Mouse (Mus musculus) limb, embryonic 12.5 days (tissue): ENCODE results near the gene Pla2r1. TPM values are rescaled to one million over a fixed set of nuclear protein-coding genes. Genes with fewer than 3 reads are reported as not detected.

Source experiments
- ATAC-seq: fragments of 200-750 bp; cut with Nextera tagmentation; 2 replicates; pipeline ENCODE4 v1.8.0; 2017; ENCODE audit warnings: low read depth, moderate TSS enrichment; ENCODE audit not compliant: insufficient number of reproducible peaks, insufficient read depth, low FRiP score, low TSS enrichment
- H3K27ac ChIP-seq: fragments of 300-500 bp; sonication (generic); 2 replicates; pipeline ENCODE4 v1.5.1; 2016; ENCODE audit warnings: mild to moderate bottlenecking, moderate library complexity
- H3K27me3 ChIP-seq: fragments of 300-500 bp; sonication (generic); 2 replicates; pipeline ENCODE4 v1.6.1; 2016; ENCODE audit warnings: mild to moderate bottlenecking, moderate library complexity
- H3K36me3 ChIP-seq: fragments of 300-500 bp; sonication (generic); 2 replicates; pipeline ENCODE4 v1.6.1; 2016; ENCODE audit warnings: mild to moderate bottlenecking, moderate library complexity
- H3K4me1 ChIP-seq: fragments of 300-500 bp; sonication (generic); replicated peaks from 2 replicates; pipeline ENCODE4 v1.6.1; 2016
- H3K4me2 ChIP-seq: fragments of 300-500 bp; sonication (generic); 2 replicates; pipeline ENCODE4 v1.6.1; 2016; ENCODE audit warnings: mild to moderate bottlenecking, moderate library complexity
- H3K4me3 ChIP-seq: fragments of 300-500 bp; sonication (generic); replicated peaks from 2 replicates; pipeline ENCODE4 v1.5.1; 2016; ENCODE audit warnings: mild to moderate bottlenecking
- H3K9ac ChIP-seq: fragments of 300-500 bp; sonication (generic); replicated peaks from 2 replicates; pipeline ENCODE4 v1.6.1; 2016; ENCODE audit warnings: mild to moderate bottlenecking, moderate library complexity
- H3K9me3 ChIP-seq: fragments of 300-500 bp; sonication (generic); 2 replicates; pipeline ENCODE4 v1.6.1; 2016; ENCODE audit warnings: mild to moderate bottlenecking, moderate library complexity
- WGBS: fragments of 180-500 bp; shearing (Covaris S2); methylation state at CpG from one replicate; pipeline ENCODE4 v1.1.7; 2016; 5-methylcytosine and 5-hydroxymethylcytosine counted together
- polyA plus RNA-seq: library from polyadenylated mRNA; unstranded; fragments of >200 nt; fragmentation: Nextera tagmentation; extraction: Ambion mirVana; gene quantifications from 2 replicates; pipeline ENCODE4 v1.2.1, GENCODE M21; 2016

The Pla2r1 gene
- polyA plus RNA-seq, 1 experiment from 2014 or later = 1.9 TPM

- Histone ChIP-seq H3K27ac (no peak overlapping the region), H3K27me3 (peaks cover 3% of the 10 kb centered on the region; the same call in 1 of the 2 replicates), H3K4me1 (peaks cover 5% of the 10 kb centered on the region), H3K4me3 (no peak overlapping the region), H3K36me3 (no peaks in the 10 kb centered on the region), H3K4me2 (no peak overlapping the region), H3K9ac (no peak overlapping the region), H3K9me3 (no peaks in the 10 kb centered on the region)
- 72% methylated on average over 5 of the region's 5 CpGs for WGBS
- no peak for ATAC-seq
Observed at GRCm38 (mm10) chr2:60401694-60402093, 151.4 kb downstream of the Pla2r1 start.

GRCm38 (mm10) chr2:60393786-60394185 lies 159.3 kb downstream of the Pla2r1 start:
- Histone ChIP-seq H3K9me3 (no peaks in the 10 kb centered on the region), H3K4me1 (peaks cover 5% of the 10 kb centered on the region), H3K27ac (no peak overlapping the region), H3K4me2 (no peak overlapping the region), H3K4me3 (no peak overlapping the region), H3K36me3 (no peaks in the 10 kb centered on the region), H3K27me3 (no peaks in the 10 kb centered on the region), H3K9ac (no peak overlapping the region)
- ATAC-seq = no peak
- WGBS = 77% methylated on average over 6 of the region's 6 CpGs

GRCm38 (mm10) chr2:60392286-60392685 lies 160.8 kb downstream of the Pla2r1 start:
- no peak overlapping the region for H3K4me3 ChIP-seq
- H3K27ac ChIP-seq = no peak overlapping the region
- WGBS = 83% methylated on average over 4 of the region's 4 CpGs
- H3K4me2 ChIP-seq = no peak overlapping the region
- no peak for ATAC-seq
- no peak overlapping the region for H3K9ac ChIP-seq
- H3K9me3 ChIP-seq = no peaks in the 10 kb centered on the region
- H3K4me1 ChIP-seq = peaks cover under 1% of the 10 kb centered on the region; the same call in 1 of the 2 replicates
- H3K36me3 ChIP-seq = no peaks in the 10 kb centered on the region
- H3K27me3 ChIP-seq = no peaks in the 10 kb centered on the region

- no peak overlapping the region for H3K9ac ChIP-seq
- H3K4me1 ChIP-seq = peaks cover 5% of the 10 kb centered on the region
- 79% methylated on average over 3 of the region's 3 CpGs for WGBS
- ATAC-seq = no peak
- no peak overlapping the region for H3K27ac ChIP-seq
- H3K4me2 ChIP-seq = no peak overlapping the region
- no peaks in the 10 kb centered on the region for H3K9me3 ChIP-seq
- peaks cover 14% of the 10 kb centered on the region for H3K27me3 ChIP-seq
- H3K36me3 ChIP-seq = no peaks in the 10 kb centered on the region
- no peak overlapping the region for H3K4me3 ChIP-seq
Observed at GRCm38 (mm10) chr2:60387363-60387762, 165.7 kb downstream of the Pla2r1 start.

- Histone ChIP-seq H3K36me3 (no peaks in the 10 kb centered on the region), H3K4me3 (no peak overlapping the region), H3K4me2 (no peak overlapping the region), H3K9ac (no peak overlapping the region), H3K27ac (no peak overlapping the region), H3K9me3 (no peaks in the 10 kb centered on the region), H3K27me3 (peaks cover 16% of the 10 kb centered on the region), H3K4me1 (peaks cover 8% of the 10 kb centered on the region)
- WGBS = 81% methylated on average over 2 of the region's 2 CpGs
- no peak for ATAC-seq
Observed at GRCm38 (mm10) chr2:60386835-60387234, 166.3 kb downstream of the Pla2r1 start.

GRCm38 (mm10) chr2:60384763-60385085 lies 168.4 kb downstream of the Pla2r1 start:
- no peak for ATAC-seq
- H3K27ac ChIP-seq = no peak overlapping the region
- no peaks in the 10 kb centered on the region for H3K9me3 ChIP-seq
- H3K4me2 ChIP-seq = no peak overlapping the region
- no peak overlapping the region for H3K4me3 ChIP-seq
- H3K27me3 ChIP-seq = peaks cover 16% of the 10 kb centered on the region
- H3K36me3 ChIP-seq = no peaks in the 10 kb centered on the region
- H3K9ac ChIP-seq = no peak overlapping the region
- peaks cover 8% of the 10 kb centered on the region for H3K4me1 ChIP-seq

GRCm38 (mm10) chr2:60384083-60384762 lies 168.9 kb downstream of the Pla2r1 start:
- Histone ChIP-seq H3K9me3 (no peaks in the 10 kb centered on the region), H3K4me2 (no peak overlapping the region), H3K4me1 (peaks cover 8% of the 10 kb centered on the region), H3K9ac (no peak overlapping the region), H3K36me3 (no peaks in the 10 kb centered on the region), H3K27me3 (peaks cover 16% of the 10 kb centered on the region), H3K27ac (no peak overlapping the region), H3K4me3 (no peak overlapping the region)
- ATAC-seq = no peak
- WGBS = 48% methylated on average over 7 of the region's 7 CpGs

- no peak within 1 kb of the TSS for H3K27ac ChIP-seq
- peak within 1 kb of the TSS; percentile 64 for H3K9ac ChIP-seq
- peaks cover 8% of the 10 kb centered on the region for H3K4me1 ChIP-seq
- 1% methylated on average over 46 of the region's 46 CpGs for whole genome bisulfite sequencing
- peak within 1 kb of the TSS; percentile 62 for H3K4me3 ChIP-seq
- H3K36me3 ChIP-seq = no peaks in the 10 kb centered on the region
- H3K4me2 ChIP-seq = peak within 1 kb of the TSS; percentile 74
- ATAC-seq = peak; percentile 98
- no peaks in the 10 kb centered on the region for H3K9me3 ChIP-seq
- peaks cover 16% of the 10 kb centered on the region for H3K27me3 ChIP-seq
Observed at GRCm38 (mm10) chr2:60382858-60383669, 170.0 kb downstream of the Pla2r1 start, which contains the start of gene Ly75. Gene Ly75 (minus strand): TSS chr2:60383303.

GRCm38 (mm10) chr2:60382346-60382745 lies 170.8 kb downstream of the Pla2r1 start:
- Histone ChIP-seq H3K27me3 (peaks cover 16% of the 10 kb centered on the region), H3K4me2 (peak overlapping the region; percentile 74), H3K4me1 (peaks cover 8% of the 10 kb centered on the region), H3K9ac (no peak overlapping the region), H3K4me3 (peak overlapping the region; percentile 62), H3K27ac (no peak overlapping the region), H3K9me3 (no peaks in the 10 kb centered on the region), H3K36me3 (no peaks in the 10 kb centered on the region)
- ATAC-seq = no peak
- 60% methylated on average over 3 of the region's 3 CpGs for WGBS

- no peak overlapping the region for H3K4me3 ChIP-seq
- H3K4me1 ChIP-seq = peaks cover 2% of the 10 kb centered on the region; the same call in 1 of the 2 replicates
- no peak for ATAC-seq
- 0 out of 2 replicates have a peak, but pooled peaks cover 7% of the 10 kb centered on the region for H3K36me3 ChIP-seq
- H3K9me3 ChIP-seq = no peaks in the 10 kb centered on the region
- peaks cover 1% of the 10 kb centered on the region for H3K27me3 ChIP-seq
- H3K27ac ChIP-seq = no peak overlapping the region
- no peak overlapping the region for H3K9ac ChIP-seq
- WGBS = 87% methylated on average over 5 of the region's 5 CpGs
- H3K4me2 ChIP-seq = no peak overlapping the region
Observed at GRCm38 (mm10) chr2:60377260-60377659, 175.8 kb downstream of the Pla2r1 start.

- H3K36me3 ChIP-seq = 0 out of 2 replicates have a peak, but pooled peaks cover 7% of the 10 kb centered on the region
- H3K4me1 ChIP-seq = no peaks in the 10 kb centered on the region
- H3K4me3 ChIP-seq = no peak overlapping the region
- no peak for ATAC-seq
- H3K27me3 ChIP-seq = no peaks in the 10 kb centered on the region
- no peak overlapping the region for H3K27ac ChIP-seq
- WGBS = 92% methylated on average over 15 of the region's 15 CpGs
- no peaks in the 10 kb centered on the region for H3K9me3 ChIP-seq
- no peak overlapping the region for H3K9ac ChIP-seq
- H3K4me2 ChIP-seq = no peak overlapping the region
Observed at GRCm38 (mm10) chr2:60375608-60376107, 177.4 kb downstream of the Pla2r1 start.
